Mouse (Mus musculus): ENCODE results near the gene Hspg2. TPM values are rescaled to one million over a fixed set of nuclear protein-coding genes. Genes with fewer than 3 reads are reported as not detected.

The Hspg2 gene
- total and polyA plus RNA-seq, 3 experiments = 1.3 to 14.0 (median 5.5) TPM

Other genes with a start within 250 kb of the Hspg2 start
- gene Wnt4, start 191.3 kb upstream of the Hspg2 start, total RNA-seq (2012; rRNA removed) = 0.04 TPM in 1 of 2 replicates, not detected in the other
- gene Wnt4, start 191.3 kb upstream of the Hspg2 start, total RNA-seq (2014; rRNA removed) = not detected in 2 replicates
- gene Wnt4, start 191.3 kb upstream of the Hspg2 start, polyA plus RNA-seq (2012; ENCODE audit: insufficient read length, low read depth) = not detected in 2 replicates
- 209 and 241 TPM in 2 replicates for gene Cdc42, start 111.0 kb upstream of the Hspg2 start, total RNA-seq (2012; rRNA removed)
- 594 and 605 TPM in 2 replicates for gene Cdc42, start 111.0 kb upstream of the Hspg2 start, total RNA-seq (2014; rRNA removed)
- gene Cdc42, start 111.0 kb upstream of the Hspg2 start, polyA plus RNA-seq (2012; ENCODE audit: insufficient read length, low read depth) = 367 and 378 TPM in 2 replicates
- not detected in 2 replicates for gene Cela3a, start 59.0 kb upstream of the Hspg2 start, total RNA-seq (2012; rRNA removed)
- not detected in 2 replicates for gene Cela3a, start 59.0 kb upstream of the Hspg2 start, total RNA-seq (2014; rRNA removed)
- gene Cela3a, start 59.0 kb upstream of the Hspg2 start, polyA plus RNA-seq (2012; ENCODE audit: insufficient read length, low read depth) = not detected in 2 replicates
- not detected in 2 replicates for gene Cela3b, start 38.2 kb upstream of the Hspg2 start, total RNA-seq (2012; rRNA removed)
- gene Cela3b, start 38.2 kb upstream of the Hspg2 start, total RNA-seq (2014; rRNA removed) = not detected in 2 replicates
- not detected in 2 replicates for gene Cela3b, start 38.2 kb upstream of the Hspg2 start, polyA plus RNA-seq (2012; ENCODE audit: insufficient read length, low read depth)
- not detected in 2 replicates for gene 1700013G24Rik, start 15.5 kb upstream of the Hspg2 start, total RNA-seq (2012; rRNA removed)
- not detected in 2 replicates for gene 1700013G24Rik, start 15.5 kb upstream of the Hspg2 start, total RNA-seq (2014; rRNA removed)
- not detected in 2 replicates for gene 1700013G24Rik, start 15.5 kb upstream of the Hspg2 start, polyA plus RNA-seq (2012; ENCODE audit: insufficient read length, low read depth)
- not detected in 2 replicates for gene Ldlrad2, start 105.8 kb downstream of the Hspg2 start, total RNA-seq (2012; rRNA removed)
- gene Ldlrad2, start 105.8 kb downstream of the Hspg2 start, total RNA-seq (2014; rRNA removed) = not detected in 2 replicates
- not detected in 2 replicates for gene Ldlrad2, start 105.8 kb downstream of the Hspg2 start, polyA plus RNA-seq (2012; ENCODE audit: insufficient read length, low read depth)
- 26.6 and 28.5 TPM in 2 replicates for gene Usp48, start 125.0 kb downstream of the Hspg2 start, total RNA-seq (2012; rRNA removed)
- 36.6 and 41.3 TPM in 2 replicates for gene Usp48, start 125.0 kb downstream of the Hspg2 start, total RNA-seq (2014; rRNA removed)
- 77.8 and 90.6 TPM in 2 replicates for gene Usp48, start 125.0 kb downstream of the Hspg2 start, polyA plus RNA-seq (2012; ENCODE audit: insufficient read length, low read depth)
- gene Rap1gap, start 196.0 kb downstream of the Hspg2 start, total RNA-seq (2012; rRNA removed) = 5.1 and 5.8 TPM in 2 replicates
- gene Rap1gap, start 196.0 kb downstream of the Hspg2 start, total RNA-seq (2014; rRNA removed) = 2.4 and 3.0 TPM in 2 replicates
- gene Rap1gap, start 196.0 kb downstream of the Hspg2 start, polyA plus RNA-seq (2012; ENCODE audit: insufficient read length, low read depth) = 9.2 and 11.1 TPM in 2 replicates

Data from CH12.LX (cell line).